Mouse (Mus musculus) hindlimb bud, embryonic 11.5 days (tissue): ENCODE data around the gene Il1r2.

Experiments used
- DNase-seq: peaks from one replicate; pipeline ENCODE4 v3.0.0-alpha.2; 2012; ENCODE audit warnings: low read depth, low spot score; ENCODE audit errors: extremely low spot score

Gene Il1r2

DNA sequence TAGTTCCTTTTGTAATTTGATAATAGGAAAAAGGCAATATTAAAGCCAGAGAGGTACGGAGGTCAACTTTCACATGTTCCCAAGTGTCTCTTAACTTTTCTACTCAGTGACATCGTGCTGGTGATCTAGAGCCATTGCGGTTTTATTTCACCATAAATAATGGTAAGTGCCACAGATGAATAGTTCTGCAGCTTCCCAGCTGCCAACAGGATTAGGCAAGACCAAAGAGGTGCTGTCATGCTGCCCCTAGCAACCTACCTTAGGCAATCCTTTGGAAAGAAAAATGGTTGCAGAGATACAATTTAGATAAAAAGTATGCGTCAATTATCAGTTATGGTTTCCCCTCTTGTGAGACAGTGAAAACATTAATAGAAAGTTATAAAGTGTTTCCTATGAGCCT, 54.6 kb downstream of the Il1r2 start:
- DNase-seq = no peak

DNA sequence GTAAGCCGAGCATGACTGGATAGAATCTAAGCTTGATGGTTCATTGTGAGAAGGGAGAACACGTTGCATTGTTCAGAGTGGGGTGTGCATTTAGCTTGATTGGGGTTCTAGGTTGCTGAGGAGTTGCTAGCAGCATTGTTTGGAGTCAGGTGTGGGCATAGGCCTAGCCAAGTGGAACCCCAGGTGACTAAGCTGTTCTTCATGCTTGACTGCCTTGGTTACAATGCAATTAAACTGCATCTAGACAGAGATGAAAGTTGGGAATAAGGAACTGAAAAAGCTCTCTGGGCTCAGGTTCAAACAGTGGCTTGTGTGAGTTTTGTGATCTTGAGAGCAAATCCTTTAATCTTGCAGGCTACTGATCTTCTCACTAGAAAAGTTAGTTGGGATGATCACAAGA, 55.4 kb downstream of the Il1r2 start:
- no peak for DNase-seq

DNA sequence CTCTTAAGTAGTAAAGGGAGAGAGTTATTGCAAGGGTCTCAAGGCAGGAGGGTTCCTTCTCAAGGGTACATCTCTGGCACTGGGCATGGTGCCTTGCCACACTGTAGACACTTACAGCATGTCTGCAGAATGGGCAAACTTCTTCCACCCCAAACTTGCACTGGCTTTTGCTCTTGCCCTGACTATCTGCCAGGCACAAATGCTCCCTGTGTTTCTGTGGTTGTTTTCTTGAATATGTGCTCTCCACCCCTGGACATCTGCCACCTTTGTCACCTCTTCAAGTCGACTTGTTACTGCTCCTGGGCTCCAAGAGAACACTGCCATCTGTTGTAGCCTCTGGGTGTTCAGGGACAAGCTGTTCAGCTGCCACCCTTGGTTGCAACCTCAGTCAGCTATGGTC, 57.8 kb downstream of the Il1r2 start:
- no peak for DNase-seq

DNA sequence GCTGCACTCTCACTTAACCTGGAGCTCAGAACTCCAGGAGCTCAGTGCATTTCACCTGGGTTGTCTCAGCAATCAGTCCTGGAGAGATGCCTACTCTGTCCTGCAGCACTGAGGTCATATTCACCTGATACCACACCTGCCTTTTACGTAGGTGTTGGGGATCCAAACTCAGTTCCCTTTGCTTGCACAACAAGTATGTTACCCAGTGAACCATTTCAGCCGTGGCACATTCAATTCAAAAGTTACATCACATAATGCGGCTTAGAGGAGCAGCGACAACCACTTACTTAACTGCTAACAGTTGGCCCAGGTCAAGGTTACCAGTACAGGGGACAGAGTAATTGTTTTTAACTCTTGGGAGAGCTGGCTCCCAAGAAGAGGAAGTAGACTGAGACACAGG, 58.8 kb downstream of the Il1r2 start:
- no peak for DNase-seq

DNA sequence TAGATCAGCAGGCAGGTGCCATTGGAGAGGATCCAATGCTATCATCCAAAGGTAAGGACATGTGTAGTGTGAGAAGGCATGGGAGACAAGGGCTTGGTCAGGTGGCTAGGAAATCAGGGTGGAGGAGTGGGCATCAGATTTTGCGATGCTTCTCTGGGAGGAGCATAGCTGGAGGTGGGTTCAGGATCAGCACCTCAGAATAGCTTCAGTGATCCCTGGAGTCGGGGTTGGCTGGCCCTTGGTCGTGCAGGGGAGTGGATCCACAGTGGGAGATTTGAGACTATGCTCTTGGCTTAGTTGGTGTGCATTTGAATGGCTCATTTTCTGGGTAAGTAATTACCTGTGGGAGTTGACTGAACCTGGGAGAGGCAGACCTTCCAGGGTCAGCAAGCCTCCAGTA, 59.7 kb downstream of the Il1r2 start:
- no peak for DNase-seq

DNA sequence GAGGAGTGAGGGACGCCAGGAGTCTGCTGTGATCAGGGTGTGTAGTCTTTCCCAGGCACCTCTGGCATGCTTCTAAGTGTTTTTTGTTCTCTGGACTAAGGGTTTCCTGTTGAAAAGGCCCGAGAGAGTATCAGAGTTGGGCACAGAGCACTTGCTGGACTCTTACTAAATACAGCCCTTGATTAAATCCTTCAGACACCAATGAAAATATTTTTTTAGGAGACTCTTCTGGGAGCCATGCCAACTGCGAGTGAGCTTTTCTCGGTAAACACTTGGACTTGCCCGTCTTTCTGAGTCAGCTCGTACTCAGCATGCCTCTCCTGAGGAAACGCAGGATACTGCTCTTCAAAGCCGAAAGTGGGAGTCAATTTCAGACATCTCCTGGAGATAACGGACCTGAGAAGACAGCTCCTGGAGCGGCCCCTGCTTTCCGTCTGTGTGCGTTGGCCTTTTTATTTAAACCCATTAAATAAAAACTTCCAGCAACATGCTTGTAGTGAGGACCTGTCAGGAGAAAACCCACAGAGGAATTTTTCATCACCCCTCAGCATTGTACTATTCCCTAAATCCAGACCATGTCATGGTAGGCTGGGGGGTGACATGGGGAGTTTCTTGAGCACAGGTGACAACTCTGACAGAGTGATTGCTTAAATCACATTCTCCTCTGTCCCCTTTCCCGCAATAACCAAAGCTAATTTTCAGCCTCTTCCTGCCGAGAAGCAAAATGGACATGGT, 66.1 kb downstream of the Il1r2 start:
- no peak for DNase-seq

DNA sequence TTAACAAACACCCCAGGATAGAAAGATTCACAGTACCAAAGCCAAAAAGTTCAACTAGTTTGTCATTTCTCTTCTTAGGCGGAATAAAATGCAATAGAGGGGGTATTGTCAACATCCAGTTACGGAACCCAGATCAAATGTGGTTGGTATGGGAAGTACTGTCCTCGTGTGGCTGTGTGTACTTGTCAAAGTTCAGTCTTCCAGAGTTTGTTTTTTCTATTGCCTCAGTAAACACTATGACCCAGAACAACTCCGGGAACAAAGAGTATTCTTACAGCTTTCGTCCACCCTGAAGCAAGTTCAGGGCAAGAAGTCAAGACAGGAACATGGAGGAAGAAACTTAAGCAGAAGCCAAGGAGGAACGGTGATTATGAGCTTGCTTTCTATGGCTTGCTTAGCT, 82.2 kb downstream of the Il1r2 start:
- no peak for DNase-seq

DNA sequence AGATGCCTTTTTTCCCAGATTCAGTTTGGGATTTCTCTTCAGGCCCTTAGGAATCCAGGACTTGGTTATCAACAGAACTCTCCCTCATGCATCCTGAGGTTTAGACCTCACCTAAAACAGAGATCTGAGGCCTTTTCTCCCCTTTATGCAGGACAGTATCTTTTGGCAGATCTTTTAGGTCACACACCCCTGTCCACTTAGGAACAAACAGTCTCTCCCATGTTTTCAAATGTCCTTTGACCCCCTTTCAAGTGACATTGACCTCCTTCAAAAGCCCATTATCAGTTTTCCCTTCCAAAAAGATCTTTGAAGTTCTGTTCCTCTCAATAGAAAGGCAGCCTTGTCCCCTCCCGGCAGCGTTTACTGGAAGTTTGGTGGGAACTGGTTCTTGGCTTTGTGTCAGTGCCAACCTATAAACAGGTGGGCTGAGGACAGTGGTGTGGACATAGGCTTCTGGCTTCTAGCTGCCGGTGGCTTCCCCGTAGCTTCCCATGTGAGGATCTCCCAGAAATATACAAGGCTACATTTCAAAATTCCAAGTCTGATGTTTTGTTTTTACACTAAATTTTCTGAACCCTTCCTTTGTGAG, 89.5 kb downstream of the Il1r2 start:
- DNase-seq = no peak

DNA sequence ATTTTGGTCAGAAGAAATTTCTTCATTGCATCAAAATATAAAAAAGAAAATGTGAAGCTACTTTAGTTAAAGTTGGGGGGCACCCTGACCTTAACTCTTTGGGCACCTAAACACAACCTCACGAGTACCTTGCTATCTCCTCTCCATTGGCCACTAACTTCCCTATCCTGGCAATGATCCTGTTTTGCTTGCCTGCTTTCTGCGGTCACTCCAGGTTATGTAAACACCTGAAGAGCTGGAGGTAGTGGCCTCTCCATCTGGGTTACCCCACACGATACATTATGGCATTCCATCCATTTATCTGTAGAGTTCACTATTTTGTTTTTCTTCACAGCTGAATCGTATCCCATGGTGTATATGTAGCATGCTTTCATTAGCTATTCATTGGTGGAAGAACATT, 90.5 kb downstream of the Il1r2 start:
- no peak for DNase-seq

DNA sequence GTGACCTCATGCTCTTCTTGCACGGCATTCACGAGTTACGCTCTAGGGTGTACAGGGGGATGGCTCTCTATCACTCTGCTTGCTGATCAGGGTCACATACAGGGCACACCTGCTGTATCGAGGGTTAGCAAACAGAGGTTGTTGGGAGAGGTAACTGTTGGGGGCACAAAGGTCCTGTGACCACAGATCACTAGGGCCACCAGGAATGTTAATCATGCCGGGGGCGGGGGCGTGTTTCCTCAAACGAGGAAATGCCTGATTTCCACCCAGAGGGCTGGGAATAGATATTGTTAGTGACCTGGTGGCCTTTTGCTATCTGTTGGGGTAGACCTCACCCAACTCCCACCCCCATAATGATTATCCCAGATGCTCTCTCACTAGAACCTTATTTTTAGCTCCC, 93.7 kb downstream of the Il1r2 start:
- no peak for DNase-seq

DNA sequence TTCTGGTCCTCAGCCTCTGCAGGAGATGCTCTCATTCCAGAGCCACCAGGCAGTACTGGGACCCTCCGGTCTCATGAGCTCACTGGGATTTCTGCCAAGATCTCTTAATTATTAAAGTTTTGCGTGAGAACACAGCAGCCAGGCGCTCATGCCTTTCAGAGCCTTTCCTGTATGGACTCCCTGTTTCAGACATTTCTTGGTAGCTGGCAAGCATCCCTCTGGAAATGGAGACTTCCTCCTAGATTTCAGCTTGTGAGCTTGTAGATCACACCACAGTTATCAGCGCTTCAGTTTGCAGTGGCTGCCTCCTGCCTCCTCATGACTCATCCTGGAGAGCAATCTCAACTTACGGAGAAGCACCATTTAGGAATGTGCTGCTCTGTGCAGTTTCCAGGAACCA, 98.0 kb downstream of the Il1r2 start:
- no peak for DNase-seq

DNA sequence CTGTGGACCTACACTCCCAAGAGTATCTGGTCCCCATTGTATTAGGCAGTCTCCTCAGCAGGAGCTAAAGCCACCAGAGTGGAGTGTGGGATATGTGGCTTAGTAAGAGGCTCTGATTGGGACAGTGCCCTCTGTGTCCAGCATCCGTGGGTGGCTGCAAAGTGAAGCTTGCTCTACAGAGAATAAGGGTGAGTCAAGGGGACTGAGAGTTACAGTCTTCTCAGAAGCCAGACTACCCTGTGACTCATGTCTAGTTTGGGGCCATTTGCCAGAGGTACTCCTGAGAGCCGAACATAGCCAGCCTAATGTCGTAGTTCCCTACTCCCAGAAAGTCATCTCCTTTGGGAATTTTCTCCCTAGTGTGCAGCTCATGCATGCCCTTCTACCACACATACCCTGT, 100.3 kb downstream of the Il1r2 start:
- DNase-seq = no peak
